Mouse (Mus musculus) hindbrain, embryonic 14.5 days (tissue): ENCODE results near the gene Selenot. TPM values are rescaled to one million over a fixed set of nuclear protein-coding genes. Genes with fewer than 3 reads are reported as not detected.

Experiments used
- ATAC-seq: fragments of 200-750 bp; cut with Nextera tagmentation; 2 replicates; pipeline ENCODE4 v1.8.0; 2017; ENCODE audit warnings: moderate number of reproducible peaks, mild to moderate bottlenecking, moderate TSS enrichment, moderate library complexity; ENCODE audit not compliant: low FRiP score
- DNase-seq: peaks from one replicate; pipeline ENCODE4 v3.0.0-alpha.2; 2015; ENCODE audit warnings: low spot score
- H3K27ac ChIP-seq: fragments of 300-500 bp; sonication (generic); 2 replicates; pipeline ENCODE4 v1.5.1; 2014; ENCODE audit warnings: mild to moderate bottlenecking, moderate library complexity
- H3K27me3 ChIP-seq: fragments of 300-500 bp; sonication (generic); 2 replicates; pipeline ENCODE4 v1.6.1; 2014; ENCODE audit warnings: mild to moderate bottlenecking, low read length, mixed read lengths; ENCODE audit not compliant: control insufficient read depth, insufficient read depth
- H3K36me3 ChIP-seq: fragments of 300-500 bp; sonication (generic); replicated peaks from 2 replicates; pipeline ENCODE4 v1.6.1; 2014; ENCODE audit not compliant: control insufficient read depth, insufficient read depth
- H3K4me1 ChIP-seq: fragments of 300-500 bp; sonication (generic); replicated peaks from 2 replicates; pipeline ENCODE4 v1.6.1; 2014; ENCODE audit warnings: antibody characterized with exemption, low read length, mixed read lengths; ENCODE audit not compliant: control insufficient read depth, insufficient read depth
- H3K4me2 ChIP-seq: fragments of 300-500 bp; sonication (generic); replicated peaks from 2 replicates; pipeline ENCODE4 v1.6.1; 2014; ENCODE audit warnings: mild to moderate bottlenecking, moderate library complexity
- H3K4me3 ChIP-seq: fragments of 300-500 bp; sonication (generic); replicated peaks from 2 replicates; pipeline ENCODE4 v1.5.1; 2014; ENCODE audit warnings: mild to moderate bottlenecking, low read length
- H3K9ac ChIP-seq: fragments of 300-500 bp; sonication (generic); 2 replicates; pipeline ENCODE4 v1.6.1; 2014
- H3K9me3 ChIP-seq: fragments of 300-500 bp; sonication (generic); 2 replicates; pipeline ENCODE4 v1.6.1; 2016; ENCODE audit warnings: low read length; ENCODE audit not compliant: control insufficient read depth
- WGBS: fragments of 180-500 bp; shearing (Covaris S2); extraction: QIAGEN DNeasy Blood & Tissue Kit; methylation state at CpG from one replicate; pipeline ENCODE4 v1.1.7; 2014; 5-methylcytosine and 5-hydroxymethylcytosine counted together
- polyA plus RNA-seq: library from polyadenylated mRNA; unstranded; fragments of >200 nt; fragmentation: Nextera tagmentation; extraction: Ambion mirVana; gene quantifications from 2 replicates; pipeline ENCODE4 v1.2.1, GENCODE M21; 2014

Selenot gene
- 34.3 and 43.7 TPM in 2 replicates for polyA plus RNA-seq

DNA sequence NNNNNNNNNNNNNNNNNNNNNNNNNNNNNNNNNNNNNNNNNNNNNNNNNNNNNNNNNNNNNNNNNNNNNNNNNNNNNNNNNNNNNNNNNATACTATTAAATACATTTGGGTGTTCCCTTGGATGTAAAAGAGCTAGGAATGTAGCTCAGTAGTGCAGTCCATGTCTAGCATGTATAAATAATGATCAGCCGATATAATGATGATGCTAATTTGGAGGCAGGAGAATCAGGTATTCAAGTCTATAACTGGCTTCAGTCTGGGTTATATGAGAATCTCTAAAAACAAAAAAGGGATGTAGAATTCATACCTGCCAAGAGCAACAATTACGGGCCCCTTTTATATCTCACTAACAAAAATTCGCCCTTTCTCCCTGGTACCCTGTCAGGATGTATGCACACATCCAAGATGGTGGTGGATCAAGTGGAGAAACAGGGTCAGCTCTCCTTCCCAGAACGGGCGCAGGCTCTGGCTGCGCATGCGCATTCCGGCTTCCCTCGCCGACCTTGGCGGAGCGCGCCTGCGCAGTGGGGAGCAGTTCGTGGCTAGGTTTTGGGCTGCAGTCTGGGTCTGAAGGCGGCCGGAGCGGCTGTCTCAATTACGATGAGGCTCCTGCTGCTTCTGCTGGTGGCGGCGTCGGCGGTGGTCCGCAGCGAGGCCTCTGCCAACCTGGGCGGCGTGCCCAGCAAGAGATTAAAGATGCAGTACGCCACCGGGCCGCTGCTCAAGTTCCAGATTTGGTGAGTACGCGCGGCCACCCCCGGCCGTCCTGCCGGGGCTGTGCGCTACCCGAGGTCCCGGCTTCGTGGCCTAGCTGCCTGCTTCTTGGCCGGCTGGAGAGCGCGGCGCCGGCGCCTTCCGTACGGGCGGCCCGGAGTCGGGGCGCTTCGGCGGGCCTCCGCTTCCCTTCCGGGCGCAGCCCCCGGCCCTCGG, at the start of gene Selenot:
TSS of gene Selenot (plus strand) at position 500 of the 930 bp plus-strand sequence.
- Histone ChIP-seq H3K9ac (peak within 1 kb of the TSS; percentile 99), H3K27ac (peak within 1 kb of the TSS; percentile 99), H3K4me3 (peak within 1 kb of the TSS; percentile 95), H3K4me2 (peak within 1 kb of the TSS; percentile 65), H3K27me3 (no peaks in the 10 kb centered on the region), H3K36me3 (peaks cover 7% of the 10 kb centered on the region), H3K4me1 (peaks cover 15% of the 10 kb centered on the region), H3K9me3 (no peaks in the 10 kb centered on the region)
- ATAC-seq (peak; percentile 95), DNase-seq (peak; percentile 99)
- under 1% methylated on average over 59 of the region's 59 CpGs for WGBS

DNA sequence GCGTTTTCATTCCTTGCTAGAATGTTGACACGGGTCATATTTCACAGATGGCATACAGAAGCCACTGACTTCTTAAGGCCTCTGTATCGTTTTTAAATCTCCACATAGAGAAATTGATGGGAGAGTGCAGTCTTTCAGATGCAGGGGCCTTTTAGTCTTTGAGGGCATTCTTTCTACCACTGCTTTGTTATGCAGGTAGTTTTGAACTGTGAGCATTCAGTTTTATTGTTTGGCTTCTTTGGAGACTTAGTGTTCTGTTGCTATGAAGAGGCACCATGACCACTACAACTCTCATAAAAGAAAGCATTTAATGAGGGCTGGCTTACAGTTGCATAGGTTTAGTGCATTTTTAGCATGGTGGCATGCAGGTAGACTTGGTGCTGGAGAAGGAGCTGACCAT, 39.9 kb upstream of the Selenot start:
- DNase-seq (no peak), ATAC-seq (no peak)
- H3K27ac ChIP-seq: no peak overlapping the region
- H3K4me1 ChIP-seq: no peaks in the 10 kb centered on the region
- no peak overlapping the region for H3K9ac ChIP-seq
- no peak overlapping the region for H3K4me3 ChIP-seq
- no peaks in the 10 kb centered on the region for H3K27me3 ChIP-seq
- peaks cover 61% of the 10 kb centered on the region for H3K36me3 ChIP-seq
- H3K4me2 ChIP-seq: no peak overlapping the region
- H3K9me3 ChIP-seq: no peaks in the 10 kb centered on the region
- 93% methylated on average over 3 of the region's 3 CpGs for WGBS

- Histone ChIP-seq H3K9ac (no peak overlapping the region), H3K27me3 (no peaks in the 10 kb centered on the region), H3K4me1 (no peaks in the 10 kb centered on the region), H3K9me3 (no peaks in the 10 kb centered on the region), H3K27ac (no peak overlapping the region), H3K4me3 (no peak overlapping the region), H3K4me2 (no peak overlapping the region), H3K36me3 (peaks cover 87% of the 10 kb centered on the region)
- no peak for DNase-seq
- 86% methylated on average over 1 of the region's 1 CpGs for WGBS
- no peak for ATAC-seq
Observed at GRCm38 (mm10) chr3:58552001-58552811, 24.2 kb upstream of the Selenot start.

GRCm38 (mm10) chr3:58556649-58557048, 19.8 kb upstream of the Selenot start:
- no peak overlapping the region for H3K9ac ChIP-seq
- no peak for DNase-seq
- H3K4me3 ChIP-seq: no peak overlapping the region
- no peaks in the 10 kb centered on the region for H3K4me1 ChIP-seq
- H3K27me3 ChIP-seq: no peaks in the 10 kb centered on the region
- ATAC-seq: no peak
- H3K9me3 ChIP-seq: no peaks in the 10 kb centered on the region
- no peak overlapping the region for H3K27ac ChIP-seq
- peaks cover 65% of the 10 kb centered on the region for H3K36me3 ChIP-seq
- no peak overlapping the region for H3K4me2 ChIP-seq
- 83% methylated on average over 7 of the region's 7 CpGs for WGBS

DNA sequence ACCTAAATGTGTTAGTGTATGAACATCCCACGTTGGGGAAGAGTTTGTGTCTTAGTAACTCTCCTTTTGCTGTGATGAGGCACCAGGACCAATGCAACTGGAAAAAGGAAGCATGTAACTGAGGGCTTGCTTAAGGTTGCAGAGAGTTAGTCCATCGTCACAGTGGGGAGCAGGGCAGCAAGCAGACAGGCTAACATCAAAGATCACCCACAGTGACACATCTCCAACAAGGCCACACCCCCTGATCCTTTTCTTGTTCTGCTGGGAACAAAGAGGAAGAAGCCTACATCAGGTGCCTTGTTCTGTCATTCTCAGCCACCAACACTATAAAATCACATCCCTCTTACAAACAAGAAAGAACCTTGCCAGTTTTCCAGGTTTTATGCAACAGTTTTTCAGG, 16.5 kb upstream of the Selenot start:
- Histone ChIP-seq H3K4me1 (no peaks in the 10 kb centered on the region), H3K36me3 (peaks cover 32% of the 10 kb centered on the region), H3K27me3 (no peaks in the 10 kb centered on the region), H3K9me3 (no peaks in the 10 kb centered on the region), H3K9ac (no peak overlapping the region), H3K4me2 (no peak overlapping the region), H3K4me3 (no peak overlapping the region), H3K27ac (no peak overlapping the region)
- 27% methylated on average over 2 of the region's 2 CpGs for WGBS
- DNase-seq (no peak), ATAC-seq (no peak)

GRCm38 (mm10) chr3:58561437-58561836, 15.0 kb upstream of the Selenot start:
- WGBS: 30% methylated on average over 2 of the region's 2 CpGs
- H3K27ac ChIP-seq: no peak overlapping the region
- H3K9me3 ChIP-seq: no peaks in the 10 kb centered on the region
- H3K4me1 ChIP-seq: no peaks in the 10 kb centered on the region
- DNase-seq (no peak), ATAC-seq (no peak)
- H3K4me2 ChIP-seq: no peak overlapping the region
- H3K4me3 ChIP-seq: no peak overlapping the region
- H3K36me3 ChIP-seq: peaks cover 17% of the 10 kb centered on the region
- no peaks in the 10 kb centered on the region for H3K27me3 ChIP-seq
- no peak overlapping the region for H3K9ac ChIP-seq

DNA sequence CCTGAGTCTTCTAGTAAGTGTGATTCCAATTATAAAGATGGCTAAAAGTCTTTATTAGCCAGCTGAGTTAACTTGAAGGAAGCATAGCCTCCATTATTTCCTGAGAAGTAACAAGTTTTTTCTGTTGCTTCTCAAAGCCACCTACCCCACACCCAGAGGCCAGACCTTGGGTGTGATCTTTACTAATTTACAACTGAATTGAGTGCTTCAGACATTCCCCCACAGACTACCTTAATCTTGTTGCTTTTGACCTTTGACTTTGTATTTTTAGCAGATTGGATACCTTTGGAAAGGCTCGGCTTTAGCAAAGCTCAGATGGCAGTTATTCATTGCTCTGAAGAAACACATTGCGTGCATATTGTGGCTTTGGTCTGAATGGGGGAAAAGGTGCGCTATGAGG, 5.6 kb upstream of the Selenot start:
- no peak for DNase-seq
- no peak overlapping the region for H3K4me2 ChIP-seq
- 92% methylated on average over 3 of the region's 3 CpGs for WGBS

GRCm38 (mm10) chr3:58577067-58577503, 649 bp downstream of the Selenot start:
- H3K4me3 ChIP-seq: peak overlapping the region; percentile 95
- peak overlapping the region; percentile 65 for H3K4me2 ChIP-seq
- H3K9ac ChIP-seq: peak overlapping the region; percentile 99
- H3K9me3 ChIP-seq: no peaks in the 10 kb centered on the region
- H3K27ac ChIP-seq: peak overlapping the region; percentile 99
- ATAC-seq: peak; percentile 77
- peak; percentile 55 for DNase-seq
- peaks cover 21% of the 10 kb centered on the region for H3K4me1 ChIP-seq
- no peaks in the 10 kb centered on the region for H3K27me3 ChIP-seq
- WGBS: under 1% methylated on average over 36 of the region's 36 CpGs
- peaks cover 7% of the 10 kb centered on the region for H3K36me3 ChIP-seq

More for the DNA sequence above, 5.6 kb upstream of the Selenot start:
- Histone ChIP-seq H3K9ac (no peak overlapping the region), H3K9me3 (no peaks in the 10 kb centered on the region), H3K27me3 (no peaks in the 10 kb centered on the region), H3K4me3 (no peak overlapping the region), H3K36me3 (no peaks in the 10 kb centered on the region), H3K4me1 (no peaks in the 10 kb centered on the region; the same call in 1 of the 2 replicates), H3K27ac (no peak overlapping the region)
- ATAC-seq: no peak

DNA sequence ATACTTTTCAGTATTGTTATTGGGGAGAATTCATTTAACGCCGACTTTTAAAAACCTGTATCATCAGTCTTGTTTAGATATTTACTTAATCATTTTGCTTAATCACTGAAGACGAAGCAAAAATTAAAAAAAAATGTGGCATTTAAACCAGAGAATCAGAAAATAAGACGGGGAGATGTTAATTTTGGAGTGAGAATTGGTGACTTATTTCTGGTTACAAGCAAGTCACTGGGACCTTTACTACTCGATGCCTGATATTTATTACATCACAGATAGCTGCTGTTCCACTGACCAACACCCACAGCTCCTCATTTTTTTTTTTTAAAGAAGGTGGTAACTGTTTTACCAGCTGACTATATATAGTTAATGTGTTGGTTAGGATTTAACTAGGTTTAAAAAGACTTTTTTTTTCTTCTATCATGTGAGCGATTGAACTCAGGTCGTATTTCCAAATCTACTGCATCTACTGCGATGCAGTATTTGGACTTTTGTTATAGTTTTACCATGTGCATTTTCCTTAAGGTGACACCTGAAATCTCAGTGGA, 1.1 kb downstream of the Selenot start:
- Histone ChIP-seq H3K4me3 (peak overlapping the region; percentile 95), H3K27ac (peak overlapping the region; percentile 99), H3K9me3 (no peaks in the 10 kb centered on the region), H3K4me2 (peak overlapping the region; percentile 65), H3K4me1 (peaks cover 21% of the 10 kb centered on the region), H3K27me3 (no peaks in the 10 kb centered on the region), H3K36me3 (peaks cover 7% of the 10 kb centered on the region), H3K9ac (peak overlapping the region; percentile 99)
- DNase-seq: peak; percentile 29
- ATAC-seq: no peak
- 19% methylated on average over 8 of the region's 8 CpGs for WGBS
